Mouse (Mus musculus) CD4-positive, CD25-positive, alpha-beta regulatory T cell, adult 4 months (primary cell): ENCODE measurements at regions not wholly inside any gene's neighbourhood (a gene's known extent, or its start where the extent isn't known, plus 50 kb on each side); places are given as distances from the start of the nearest gene placed in this dataset.

Experiments
- ATAC-seq: one replicate; pipeline ENCODE4 v1.8.0; 2017

- ATAC-seq, result no peak
These were observed 86.6 kb upstream of the Gm765 start for GRCm38 (mm10) chr6:98429120-98429519.

DNA sequence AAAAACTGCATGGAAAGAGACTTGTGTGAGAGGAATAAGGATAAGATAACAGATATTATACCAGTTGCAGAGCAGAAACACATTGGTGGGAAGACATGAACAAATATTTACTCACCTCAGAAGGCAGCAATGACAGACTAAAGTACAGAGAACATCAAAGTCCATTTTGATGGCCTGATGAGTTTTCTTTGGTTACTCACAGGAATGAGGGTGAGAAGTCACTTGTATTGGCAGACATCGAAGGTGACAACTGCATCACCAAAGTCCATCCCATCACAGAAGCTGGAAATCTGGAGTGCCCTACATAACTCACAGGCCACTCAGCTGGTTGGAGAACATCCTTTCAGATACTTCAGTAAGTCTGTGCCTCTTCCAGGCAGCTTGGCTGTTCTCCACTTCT lies 60.1 kb upstream of the Gm765 start:
- no peak for ATAC-seq

- ATAC-seq, result no peak
These were observed 52.0 kb upstream of the Gm765 start for GRCm38 (mm10) chr6:98394589-98394988.
